Mouse (Mus musculus) left cerebral cortex, postnatal 14 days (tissue): Measurements from ENCODE around the gene Cog4. TPM values are rescaled to one million over a fixed set of nuclear protein-coding genes. Genes with fewer than 3 reads are reported as not detected.
"Not testable (repeated sequence)": the region's sequence is repeated elsewhere in the genome, so short reads cannot be mapped to it uniquely, and the experiment has no call there.

ENCODE experiments used
- DNase-seq, 2 experiments: peaks; one replicate each; pipeline ENCODE4 v3.0.0; 2021 to 2022; ENCODE audit warnings: low spot score in 2 of 2, mixed read lengths in 1 of 2
- intact Hi-C: fragments of 180-260 bp; cut with DNase I; formaldehyde crosslinking; loops from one replicate; pipeline ENCODE4 v1.15.1; 2025
- total RNA-seq, 2 experiments: library from RNA; stranded (reverse); gene quantifications; 2 replicates each; pipeline ENCODE4 v1.2.3; 2021

Cog4 gene
- total RNA-seq, 2 experiments from 2014 or later = 54.8 to 56.2 TPM

GRCm38 (mm10) chr8:110917415-110917814 lies 71.0 kb downstream of the Cog4 start:
- DNase-seq = peak in 1 of 2 experiments; percentile 43
- intact Hi-C loops = no loop called here

DNA sequence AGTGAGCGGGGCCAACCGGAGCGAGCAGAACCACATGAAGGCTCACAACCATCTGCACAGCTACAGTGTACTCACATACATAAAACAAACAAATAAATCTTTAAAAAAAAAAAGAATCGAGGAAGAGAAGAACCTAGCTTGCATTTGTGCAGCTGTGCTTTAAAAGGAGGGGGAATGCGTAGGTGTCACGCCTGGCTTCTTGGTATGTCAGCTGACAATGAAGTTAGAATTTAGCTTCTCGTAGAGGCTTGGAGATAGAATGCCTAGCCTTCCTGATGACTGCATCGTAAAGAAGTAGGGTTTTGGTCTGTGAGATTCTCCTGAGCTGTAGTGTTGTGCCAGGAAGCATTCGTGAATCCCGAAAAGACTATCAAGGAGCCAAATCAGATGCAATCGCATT lies 71.6 kb downstream of the Cog4 start:
- intact Hi-C loops = no loop called here
- peak in 1 of 2 experiments; percentile 33 for DNase-seq

GRCm38 (mm10) chr8:110918460-110918859 lies 72.1 kb downstream of the Cog4 start:
- no peak for DNase-seq
- intact Hi-C loops = no loop called here

DNA sequence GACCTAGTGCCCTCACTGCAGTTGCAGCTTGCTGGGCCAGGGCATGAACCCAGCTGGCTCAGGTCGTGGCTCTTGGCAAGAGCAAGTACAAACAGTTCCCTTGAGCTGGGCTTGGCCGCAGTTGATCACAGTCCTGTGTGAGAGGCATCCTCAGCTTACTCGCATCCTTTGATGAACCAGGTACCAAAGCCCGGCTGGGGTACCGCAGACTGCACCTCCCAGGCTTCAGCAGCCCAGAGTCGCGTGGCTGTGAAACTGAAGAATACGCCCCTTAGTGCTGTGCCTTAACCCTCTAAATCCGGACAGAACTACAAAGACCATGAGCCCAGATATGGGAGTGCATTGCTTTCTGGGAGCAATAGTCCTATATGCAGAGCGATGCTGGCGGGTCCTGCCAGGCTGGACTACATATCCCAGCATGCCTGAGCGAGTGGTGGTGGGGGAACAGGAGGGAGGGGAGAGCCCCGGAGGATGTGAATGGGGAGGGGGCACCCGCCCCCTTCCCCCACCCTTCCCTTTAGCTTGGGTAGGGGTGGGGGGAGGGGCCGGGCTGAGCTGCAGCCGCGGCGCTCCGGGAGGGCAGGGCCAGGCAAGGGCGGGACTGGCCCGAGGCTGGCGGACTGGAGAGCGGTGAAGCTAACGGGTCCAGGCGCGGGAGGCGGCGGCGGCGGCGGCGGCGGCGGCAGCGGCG lies 73.1 kb downstream of the Cog4 start, which contains the start of gene St3gal2:
Gene St3gal2 (plus strand): TSS at position 582 of the 691 bp plus-strand sequence.
- intact Hi-C loops = loop anchor here (5.0 kb wide), 1 partner anchor 48 kb away; no protein-coding TSS in a partner anchor
- DNase-seq = peak; percentile 91 to 94

DNA sequence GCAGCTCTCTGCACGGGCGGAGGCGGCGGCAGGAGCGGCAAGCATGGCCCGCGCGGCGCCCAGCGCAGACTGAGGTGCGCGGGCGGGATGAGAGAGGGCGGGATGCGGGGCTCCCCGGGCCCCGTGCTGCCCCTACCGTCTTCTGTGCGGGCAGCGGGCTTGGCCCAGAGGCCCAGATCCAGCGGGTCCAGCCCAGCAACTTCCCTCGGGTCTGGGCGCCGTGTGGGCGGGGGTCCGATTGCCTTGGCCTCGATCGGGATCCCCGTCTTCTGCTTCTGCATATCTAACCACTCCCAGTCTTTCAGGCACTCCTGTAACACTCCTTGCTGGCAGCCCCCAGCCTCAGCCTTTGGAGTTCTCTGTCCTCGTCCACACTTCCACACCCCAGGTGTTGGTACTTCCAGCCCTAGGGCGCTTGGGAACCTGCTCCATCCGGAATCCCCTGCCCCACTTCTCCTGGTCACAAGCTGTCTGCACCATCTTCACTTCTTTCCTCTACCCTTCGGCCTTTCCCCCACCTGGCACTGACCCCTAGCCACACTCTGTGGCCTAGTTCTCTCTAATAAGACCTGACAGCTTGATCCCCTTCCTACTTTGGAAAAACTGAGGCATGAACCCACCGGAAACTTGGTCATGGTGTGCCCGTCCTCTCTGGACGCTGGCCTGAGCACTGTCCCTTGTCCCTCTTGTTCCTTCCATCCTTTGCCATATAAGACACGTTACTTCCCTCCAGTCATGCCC lies 73.8 kb downstream of the Cog4 start:
- intact Hi-C loops = loop anchor here (5.0 kb wide), 1 partner anchor 47 kb away; no protein-coding TSS in a partner anchor

DNA sequence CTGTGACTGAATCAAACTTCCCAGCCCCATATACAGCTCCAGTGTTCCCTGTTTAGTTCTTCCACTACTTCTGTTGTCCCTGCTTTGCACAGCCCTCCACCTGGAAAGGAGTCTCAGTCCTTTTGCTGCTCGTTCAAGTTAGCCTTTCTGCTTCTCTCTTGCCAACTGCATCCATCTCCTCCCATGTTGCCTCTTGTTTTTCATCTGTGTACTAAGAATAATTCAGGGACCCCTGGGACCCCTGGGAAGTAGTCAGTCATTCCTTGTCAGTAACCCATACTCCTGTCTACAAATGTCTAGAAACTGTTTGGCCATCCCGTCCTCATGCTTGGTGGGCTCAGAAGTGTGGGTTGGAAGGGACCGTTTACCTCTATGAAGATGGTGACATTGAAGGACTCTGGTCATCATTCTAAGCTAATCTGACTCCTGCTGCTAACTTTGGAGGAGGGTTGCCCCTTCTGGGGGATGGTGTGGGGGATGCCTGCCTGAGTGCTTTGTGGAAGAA lies 74.4 kb downstream of the Cog4 start:
- no peak for DNase-seq

More for the DNA sequence above, 73.8 kb downstream of the Cog4 start:
- DNase-seq = peak in 1 of 2 experiments; percentile 31

DNA sequence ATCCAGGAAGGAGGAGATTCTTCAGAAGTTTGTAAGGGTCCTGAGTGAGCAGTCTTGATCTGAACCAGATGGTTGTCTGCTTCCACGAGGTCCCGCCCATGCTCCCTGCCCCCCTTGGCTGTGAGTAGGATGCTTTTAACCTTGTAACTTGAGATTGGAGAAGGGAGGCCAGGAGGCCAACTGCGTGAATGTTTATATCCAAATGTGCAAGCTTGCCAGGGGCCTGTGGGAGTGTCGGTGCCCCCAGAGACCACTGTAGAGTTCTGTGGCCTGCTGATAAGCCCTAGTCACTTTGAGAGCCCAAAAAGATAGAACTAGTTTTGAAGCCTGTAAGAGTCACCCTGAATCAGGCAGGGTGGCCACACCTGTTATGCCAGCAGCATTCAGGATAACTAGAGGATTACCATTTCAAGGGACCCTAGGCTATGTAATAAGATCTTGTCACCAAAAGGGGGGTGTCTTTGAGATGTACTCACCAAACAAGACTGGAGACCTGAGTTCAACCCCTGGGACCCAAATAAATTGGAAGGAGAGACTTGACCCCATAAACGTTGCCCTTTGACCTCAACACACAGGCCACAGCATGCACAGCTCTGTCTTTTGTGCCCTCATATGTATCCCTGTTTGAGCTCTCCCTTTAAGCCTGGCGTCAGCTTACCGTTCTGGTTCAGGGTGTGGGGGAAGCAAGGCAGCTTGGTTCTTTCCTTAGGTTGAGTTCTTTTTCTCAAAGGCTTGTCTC lies 75.3 kb downstream of the Cog4 start:
- no peak for DNase-seq
- intact Hi-C loops = loop anchor here (5.0 kb wide), 1 partner anchor 46 kb away; no protein-coding TSS in a partner anchor

More for the DNA sequence above, 74.4 kb downstream of the Cog4 start:
- intact Hi-C loops = loop anchor here (5.0 kb wide), 1 partner anchor 46 kb away; no protein-coding TSS in a partner anchor

DNA sequence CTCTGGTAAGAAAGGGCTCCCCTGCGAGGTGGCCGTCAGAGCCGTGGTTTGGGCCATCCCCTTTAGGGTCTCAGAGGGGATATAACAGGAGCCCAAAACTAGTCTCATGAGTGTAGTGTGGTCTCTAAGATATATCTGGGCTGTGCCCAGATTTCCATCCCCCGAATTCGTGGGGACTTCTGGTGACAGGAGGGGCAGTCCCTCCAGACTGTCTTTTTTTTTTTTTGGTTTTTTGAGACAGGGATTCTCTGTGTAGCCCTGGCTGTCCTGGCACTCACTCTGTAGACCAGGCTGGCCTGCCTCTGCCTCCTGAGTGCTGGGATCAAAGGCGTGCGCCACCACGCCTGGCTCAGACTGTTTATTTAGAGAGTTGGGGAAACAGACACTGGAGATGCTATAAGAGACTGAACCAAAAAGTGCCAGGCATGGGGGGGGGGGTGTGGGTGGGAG lies 79.3 kb downstream of the Cog4 start:
- intact Hi-C loops = no loop called here

DNA sequence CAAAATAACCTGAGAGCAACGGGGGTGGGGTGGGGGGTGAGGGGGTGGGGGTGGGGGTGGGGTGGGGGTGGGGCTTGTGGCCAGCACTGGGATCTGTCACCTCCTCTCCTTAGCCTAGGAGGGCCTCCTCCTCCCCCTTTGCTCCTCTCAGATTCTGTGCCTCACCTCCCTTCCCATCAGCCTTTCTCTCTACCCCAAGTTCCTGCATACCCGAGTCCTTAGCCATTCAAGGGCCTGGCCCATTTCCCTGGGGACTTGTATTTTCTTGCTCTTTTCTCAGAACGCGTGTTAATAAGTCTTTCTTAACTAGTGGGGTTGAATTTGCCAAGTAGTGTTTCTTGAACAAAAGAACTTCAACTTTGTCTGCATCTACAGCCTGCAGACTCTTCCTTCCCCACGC lies 80.3 kb downstream of the Cog4 start:
- DNase-seq = no peak
- intact Hi-C loops = no loop called here

More for the DNA sequence above, 79.3 kb downstream of the Cog4 start:
- DNase-seq = no peak

DNA sequence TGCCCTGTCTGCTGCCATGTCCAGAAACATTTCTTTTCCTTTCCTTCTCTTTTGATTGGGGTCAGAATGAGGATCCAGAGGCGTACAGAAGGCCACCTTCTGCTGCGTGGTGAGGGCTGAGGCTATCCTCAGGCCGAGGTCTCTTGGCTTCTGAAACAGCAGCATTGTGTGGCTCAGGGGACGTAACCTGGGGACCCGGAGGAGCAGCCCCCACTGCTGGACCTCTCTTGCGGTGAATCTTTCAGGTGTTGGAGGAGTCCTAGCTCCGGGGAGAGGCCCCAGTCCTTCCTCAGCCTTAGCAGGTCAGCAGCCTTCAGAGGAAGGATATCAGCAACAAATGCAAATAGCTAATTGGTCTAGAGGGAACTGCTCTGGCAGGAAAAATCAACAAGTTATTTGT lies 82.0 kb downstream of the Cog4 start:
- no peak for DNase-seq
- intact Hi-C loops = no loop called here

- intact Hi-C loops = no loop called here
- DNase-seq = no peak
These were observed 82.7 kb downstream of the Cog4 start for GRCm38 (mm10) chr8:110929066-110929465.

- intact Hi-C loops, DNase-seq: not testable (repeated sequence)
These were observed 83.3 kb downstream of the Cog4 start for GRCm38 (mm10) chr8:110929672-110930071.

DNA sequence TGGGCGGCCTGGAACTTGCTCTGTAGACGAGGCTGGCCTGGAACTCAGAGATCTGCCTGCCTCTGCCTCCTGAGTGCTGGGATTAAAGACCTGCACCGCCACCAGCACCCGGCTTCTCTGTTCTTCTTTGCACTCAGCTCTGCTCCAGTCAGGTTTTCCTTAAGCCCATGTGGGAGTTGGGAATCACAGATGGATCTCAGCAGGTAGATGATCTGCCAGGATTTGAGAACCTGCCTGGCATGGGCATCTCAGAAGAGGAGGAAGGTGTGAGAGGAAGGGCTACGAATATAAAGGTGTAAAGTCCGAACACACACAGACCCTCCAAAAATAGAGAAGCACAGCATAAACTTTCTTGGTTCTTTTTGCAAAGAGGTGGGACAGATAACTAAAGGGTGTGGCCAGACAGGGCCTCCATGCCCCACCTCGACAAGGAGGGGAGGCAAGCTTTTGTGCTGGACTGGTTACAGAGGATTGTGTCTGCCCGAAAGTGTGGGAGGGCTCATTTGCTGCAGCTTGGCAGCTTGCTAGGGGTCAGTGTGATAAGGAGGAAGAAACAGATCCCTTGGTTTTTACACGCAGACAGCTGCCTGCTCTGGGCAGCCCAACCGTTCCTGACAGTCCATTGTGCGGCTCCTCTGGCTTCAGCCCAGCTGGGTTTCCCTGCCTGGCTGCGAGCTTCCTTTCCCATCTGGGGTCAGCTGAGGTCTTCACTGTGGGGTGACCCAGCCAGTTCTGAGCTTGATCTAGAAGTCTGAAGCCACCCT lies 85.0 kb downstream of the Cog4 start:
- DNase-seq = no peak
- intact Hi-C loops = no loop called here

Other genes starting within 250 kb of the Cog4 start
- 10 to 100 TPM; 22.4 to 24.5 TPM for gene Vac14, start 228.0 kb upstream of the Cog4 start, total RNA-seq
- gene Mtss1l, start 125.1 kb upstream of the Cog4 start, total RNA-seq = 100 to 1,000 TPM; 184 to 221 TPM
- gene Il34, start 40.7 kb upstream of the Cog4 start, total RNA-seq = 100 to 1,000 TPM in 1 of 2 experiments, 10 to 100 TPM in 1; 98.4 to 107 TPM
- 10 to 100 TPM; 53.9 to 54.6 TPM for gene Sf3b3, start 187 bp downstream of the Cog4 start, total RNA-seq
- gene Fuk, start 55.9 kb downstream of the Cog4 start, total RNA-seq = 10 to 100 TPM; 15.6 to 16.9 TPM
- gene St3gal2, start 73.3 kb downstream of the Cog4 start, total RNA-seq = 10 to 100 TPM; 84.6 to 88.4 TPM
- gene Ddx19a, start 151.2 kb downstream of the Cog4 start, total RNA-seq = 10 to 100 TPM; 31.7 to 32.6 TPM
- gene Ddx19b, start 185.2 kb downstream of the Cog4 start, total RNA-seq = 10 to 100 TPM; 28.9 to 29.0 TPM
- 10 to 100 TPM; 94.1 to 98.8 TPM for gene Aars, start 186.5 kb downstream of the Cog4 start, total RNA-seq
- gene Exosc6, start 209.7 kb downstream of the Cog4 start, total RNA-seq = not detected
- 1 to 10 TPM in 1 of 2 experiments, under 1 TPM in 1; 0.75 to 1.2 TPM for gene Clec18a, start 245.8 kb downstream of the Cog4 start, total RNA-seq
- 10 to 100 TPM; 31.6 to 32.1 TPM for gene Pdpr, start 248.0 kb downstream of the Cog4 start, total RNA-seq